Comparison of ENCODE assay signal across 20 mouse cellular contexts in the genomic region with DNA sequence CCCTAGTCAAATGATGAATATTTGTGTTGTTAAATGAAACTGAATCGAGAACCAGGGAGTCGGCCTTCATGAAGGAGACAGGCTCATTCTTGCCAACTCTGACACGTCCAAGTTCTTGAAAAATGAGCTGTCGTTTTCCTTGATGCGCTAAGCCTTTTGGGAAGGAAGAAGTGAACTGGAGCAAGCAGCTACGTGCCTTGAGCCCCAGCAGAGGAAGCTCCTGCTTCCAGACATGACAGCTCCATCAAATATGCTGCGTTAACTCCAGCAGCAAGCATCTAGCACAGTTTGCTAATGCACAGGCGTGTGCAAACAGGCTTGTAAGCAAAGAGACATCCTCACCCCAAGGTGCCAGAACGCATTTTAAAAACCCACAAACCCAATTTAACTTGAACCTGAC.
DNase-seq lines count a peak whose midpoint lies in the region; ATAC-seq and TF ChIP-seq lines count a peak whose summit lies in the region.
"Had no signal": no experiment of that assay in that cellular context is flagged by ENCODE, and none has a peak within 500 bp of the region (broad histone marks: within the 10 kb centered on the region; RNA-seq: fewer than 3 reads in every experiment).

No protein-coding gene starts in this region.

- TF ChIP-seq CTCF in midbrain, postnatal 0 days (IDR thresholded peaks at IDR 0.05): no peak

- H3K9me3 ChIP-seq in hindbrain, embryonic 15.5 days: no peaks in the 10 kb centered on the region
- H3K9me3 ChIP-seq in hindbrain, embryonic 16.5 days (ENCODE audit: control insufficient read depth, low read length): no peaks in the 10 kb centered on the region
- no peaks in the 10 kb centered on the region for H3K9me3 ChIP-seq in midbrain, postnatal 0 days (ENCODE audit: low read length)
- no peaks in the 10 kb centered on the region for H3K9me3 ChIP-seq in midbrain, embryonic 15.5 days
- H3K9me3 ChIP-seq in limb, embryonic 14.5 days (ENCODE audit: control insufficient read depth, low read length): no peaks in the 10 kb centered on the region
- H3K9me3 ChIP-seq: forebrain, embryonic 12.5 days; intestine, embryonic 15.5 days; liver, embryonic 13.5 days; neural tube, embryonic 12.5 days had no signal

- ATAC-seq in hindbrain, embryonic 15.5 days (ENCODE audit: low FRiP score, low read depth): no peak
- ATAC-seq in hindbrain, embryonic 16.5 days: no peak
- no peak for ATAC-seq in midbrain, postnatal 0 days (ENCODE audit: low FRiP score)
- no peak for ATAC-seq in midbrain, embryonic 15.5 days (replicated peaks)
- no peak for ATAC-seq in limb, embryonic 14.5 days (ENCODE audit: low FRiP score, low read depth)
- ATAC-seq in monocyte, adult 5-6 weeks (replicated peaks; ENCODE audit: insufficient number of reproducible peaks, low FRiP score, low TSS enrichment, poor library complexity, severe bottlenecking): no peak
- ATAC-seq: activated CD4-positive, CD25-positive, alpha-beta regulatory T cell, adult 4 months; intestine, embryonic 15.5 days; Patski had no signal

- DNase-seq in midbrain, postnatal 0 days (ENCODE audit: low spot score): peak; percentile 45
- peak; percentile 45 for DNase-seq in limb, embryonic 14.5 days (ENCODE audit: low spot score)
- no peak for DNase-seq in adrenal gland, postnatal 10 days
- DNase-seq: adrenal gland, postnatal 25 days; cerebellum, adult 9-10 months; gastrocnemius, postnatal 36 days; heart, postnatal 4 days; layer of hippocampus, postnatal 36 days; liver, embryonic 13.5 days; thymus, adult 18-20 months had no signal

- H3K36me3 ChIP-seq in hindbrain, embryonic 15.5 days: no peaks in the 10 kb centered on the region
- no peaks in the 10 kb centered on the region for H3K36me3 ChIP-seq in hindbrain, embryonic 16.5 days (ENCODE audit: control insufficient read depth, insufficient read depth, low read length)
- H3K36me3 ChIP-seq in midbrain, postnatal 0 days (ENCODE audit: insufficient read depth, low read length): no peaks in the 10 kb centered on the region
- no peaks in the 10 kb centered on the region for H3K36me3 ChIP-seq in midbrain, embryonic 15.5 days (replicated peaks)
- H3K36me3 ChIP-seq in limb, embryonic 14.5 days (ENCODE audit: control insufficient read depth, insufficient read depth, low read length): no peaks in the 10 kb centered on the region
- H3K36me3 ChIP-seq: forebrain, embryonic 12.5 days; heart, embryonic 13.5 days; intestine, embryonic 15.5 days; liver, embryonic 13.5 days; neural tube, embryonic 12.5 days had no signal

- 0 out of 2 replicates have a peak overlapping the region, but pooled peaks have one; percentile 38 for H3K27ac ChIP-seq in hindbrain, embryonic 15.5 days (replicated peaks)
- H3K27ac ChIP-seq in hindbrain, embryonic 16.5 days (ENCODE audit: low read depth, low read length): no peak overlapping the region; the same call in 1 of the 2 replicates
- H3K27ac ChIP-seq in midbrain, postnatal 0 days (ENCODE audit: low read depth, low read length): no peak overlapping the region
- H3K27ac ChIP-seq in midbrain, embryonic 15.5 days: no peak overlapping the region
- H3K27ac ChIP-seq in limb, embryonic 14.5 days (replicated peaks; ENCODE audit: low read depth, low read length): no peak overlapping the region
- H3K27ac ChIP-seq: forebrain, embryonic 12.5 days; intestine, embryonic 15.5 days; liver, embryonic 13.5 days; neural tube, embryonic 12.5 days had no signal

- H3K4me2 ChIP-seq in hindbrain, embryonic 15.5 days: no peak overlapping the region
- no peak overlapping the region for H3K4me2 ChIP-seq in hindbrain, embryonic 16.5 days (ENCODE audit: low read length)
- no peak overlapping the region for H3K4me2 ChIP-seq in midbrain, postnatal 0 days (ENCODE audit: low read depth, low read length, poor library complexity, severe bottlenecking)
- no peak overlapping the region for H3K4me2 ChIP-seq in midbrain, embryonic 15.5 days
- no peak overlapping the region for H3K4me2 ChIP-seq in limb, embryonic 14.5 days (replicated peaks; ENCODE audit: low read depth, low read length, severe bottlenecking)
- H3K4me2 ChIP-seq: forebrain, embryonic 12.5 days; heart, embryonic 13.5 days; intestine, embryonic 15.5 days; liver, embryonic 13.5 days; neural tube, embryonic 12.5 days had no signal

- TF ChIP-seq POLR2A in limb, embryonic 14.5 days (IDR thresholded peaks at IDR 0.05; ENCODE audit: borderline replicate concordance, extremely low read depth, insufficient read depth, insufficient read length): no peak

- no peak overlapping the region for H3K9ac ChIP-seq in hindbrain, embryonic 15.5 days
- H3K9ac ChIP-seq in hindbrain, embryonic 16.5 days (ENCODE audit: low read depth, low read length): no peak overlapping the region
- H3K9ac ChIP-seq in midbrain, postnatal 0 days (replicated peaks; ENCODE audit: low read length, poor library complexity, severe bottlenecking): no peak overlapping the region
- H3K9ac ChIP-seq in midbrain, embryonic 15.5 days: no peak overlapping the region
- H3K9ac ChIP-seq in limb, embryonic 14.5 days (ENCODE audit: low read depth, low read length, severe bottlenecking): no peak overlapping the region
- H3K9ac ChIP-seq: forebrain, embryonic 12.5 days; heart, embryonic 13.5 days; intestine, embryonic 15.5 days; liver, embryonic 13.5 days; neural tube, embryonic 12.5 days had no signal

- no peaks in the 10 kb centered on the region for H3K4me1 ChIP-seq in hindbrain, embryonic 15.5 days (replicated peaks)
- H3K4me1 ChIP-seq in hindbrain, embryonic 16.5 days (ENCODE audit: control insufficient read depth, insufficient read depth, low read depth, low read length): no peaks in the 10 kb centered on the region; the same call in 1 of the 2 replicates
- H3K4me1 ChIP-seq in midbrain, postnatal 0 days (ENCODE audit: insufficient read depth, low read length): no peaks in the 10 kb centered on the region
- no peaks in the 10 kb centered on the region for H3K4me1 ChIP-seq in midbrain, embryonic 15.5 days
- H3K4me1 ChIP-seq in limb, embryonic 14.5 days (ENCODE audit: control insufficient read depth, insufficient read depth, low read length): no peaks in the 10 kb centered on the region
- H3K4me1 ChIP-seq: forebrain, embryonic 12.5 days; intestine, embryonic 15.5 days; liver, embryonic 13.5 days; neural tube, embryonic 12.5 days had no signal

- WGBS in hindbrain, embryonic 15.5 days: 66% methylated on average over 9 of the region's 9 CpGs
- 67% methylated on average over 9 of the region's 9 CpGs for WGBS in hindbrain, embryonic 16.5 days
- 74% methylated on average over 9 of the region's 9 CpGs for WGBS in midbrain, postnatal 0 days
- 81% methylated on average over 9 of the region's 9 CpGs for WGBS in midbrain, embryonic 15.5 days
- WGBS in limb, embryonic 14.5 days: 56% methylated on average over 9 of the region's 9 CpGs

- H3K4me3 ChIP-seq in hindbrain, embryonic 15.5 days: no peak overlapping the region
- H3K4me3 ChIP-seq in hindbrain, embryonic 16.5 days (ENCODE audit: low read length): no peak overlapping the region
- no peak overlapping the region for H3K4me3 ChIP-seq in midbrain, postnatal 0 days (ENCODE audit: low read depth, low read length)
- no peak overlapping the region for H3K4me3 ChIP-seq in midbrain, embryonic 15.5 days
- no peak overlapping the region for H3K4me3 ChIP-seq in limb, embryonic 14.5 days (replicated peaks; ENCODE audit: low read length)
- H3K4me3 ChIP-seq: forebrain, embryonic 12.5 days; heart, embryonic 13.5 days; intestine, embryonic 15.5 days; liver, embryonic 13.5 days; neural tube, embryonic 12.5 days had no signal

- H3K27me3 ChIP-seq in hindbrain, embryonic 15.5 days: no peaks in the 10 kb centered on the region
- H3K27me3 ChIP-seq in hindbrain, embryonic 16.5 days (replicated peaks; ENCODE audit: control insufficient read depth, insufficient read depth, low read length): no peaks in the 10 kb centered on the region; the same call in 1 of the 2 replicates
- no peaks in the 10 kb centered on the region for H3K27me3 ChIP-seq in midbrain, postnatal 0 days (ENCODE audit: insufficient read depth, low read length)
- H3K27me3 ChIP-seq in midbrain, embryonic 15.5 days (replicated peaks): no peaks in the 10 kb centered on the region
- H3K27me3 ChIP-seq in limb, embryonic 14.5 days (ENCODE audit: control insufficient read depth, insufficient read depth, low read length): no peaks in the 10 kb centered on the region
- H3K27me3 ChIP-seq: forebrain, embryonic 12.5 days; heart, embryonic 13.5 days; intestine, embryonic 15.5 days; liver, embryonic 13.5 days; neural tube, embryonic 12.5 days; Patski had no signal
